12 mouse cellular contexts compared by ENCODE assay signal in genomic region chr5:118558841-118559240, GRCm38 (mm10). TPM values are rescaled to one million over a fixed set of nuclear protein-coding genes. Genes with fewer than 3 reads are reported as not detected.
DNase-seq lines count a peak whose midpoint lies in the region; ATAC-seq and TF ChIP-seq lines count a peak whose summit lies in the region.
"Had no signal": no experiment of that assay in that cellular context is flagged by ENCODE, and none has a peak within 500 bp of the region (broad histone marks: within the 10 kb centered on the region; RNA-seq: fewer than 3 reads in every experiment).

No protein-coding gene starts in this region.

- H3K27me3 ChIP-seq in cerebellum, adult 2 months (ENCODE audit: control insufficient read depth, insufficient read depth, low read length): no peaks in the 10 kb centered on the region
- no peaks in the 10 kb centered on the region for H3K27me3 ChIP-seq in hindbrain, embryonic 15.5 days
- H3K27me3 ChIP-seq in hindbrain, embryonic 12.5 days: peaks cover 7% of the 10 kb centered on the region
- H3K27me3 ChIP-seq: heart, embryonic 13.5 days had no signal

- TF ChIP-seq POLR2A in cerebellum, adult 2 months (IDR thresholded peaks at IDR 0.05; ENCODE audit: borderline replicate concordance, insufficient read depth, low read length): no peak

- ATAC-seq in hindbrain, embryonic 15.5 days (ENCODE audit: low FRiP score, low read depth): no peak
- no peak for ATAC-seq in hindbrain, embryonic 12.5 days (ENCODE audit: low FRiP score)

- TF ChIP-seq CTCF in cerebellum, adult 2 months (IDR thresholded peaks at IDR 0.05; ENCODE audit: borderline replicate concordance, insufficient read depth, low read depth, low read length): no peak

- peak; percentile 52 for DNase-seq in cerebellum, adult 9-11 months
- no peak for DNase-seq in cerebellum, adult 2 months
- peak; percentile 54 for DNase-seq in 416B (ENCODE audit: low read depth)
- DNase-seq in induced T-regulatory cell, adult 2 months (ENCODE audit: low read depth): peak; percentile 29
- DNase-seq in left cerebral cortex, adult 8-10 months (ENCODE audit: low spot score in 2 of 2): no peak
- DNase-seq in cerebellum, adult 18-20 months: no peak
- DNase-seq: adrenal gland, postnatal 10 days; gastrocnemius, adult 2 months; kidney, adult 2 months had no signal

- H3K4me1 ChIP-seq in cerebellum, adult 2 months (ENCODE audit: control insufficient read depth, insufficient read depth, low read length): peaks cover 4% of the 10 kb centered on the region
- H3K4me1 ChIP-seq in hindbrain, embryonic 15.5 days (replicated peaks): peaks cover 28% of the 10 kb centered on the region
- H3K4me1 ChIP-seq in hindbrain, embryonic 12.5 days: peaks cover 24% of the 10 kb centered on the region

- 95% methylated on average over 6 of the region's 6 CpGs for WGBS in cerebellum, adult 2 months
- 91% methylated on average over 6 of the region's 6 CpGs for WGBS in hindbrain, embryonic 15.5 days
- 84% methylated on average over 6 of the region's 6 CpGs for WGBS in hindbrain, embryonic 12.5 days

- no peak overlapping the region; the same call in 1 of the 2 replicates for H3K4me2 ChIP-seq in hindbrain, embryonic 15.5 days
- H3K4me2 ChIP-seq in hindbrain, embryonic 12.5 days (replicated peaks): no peak overlapping the region

- H3K4me3 ChIP-seq in cerebellum, adult 2 months (replicated peaks; ENCODE audit: insufficient read depth, low read depth, low read length): no peak overlapping the region
- H3K4me3 ChIP-seq in hindbrain, embryonic 15.5 days: no peak overlapping the region
- no peak overlapping the region for H3K4me3 ChIP-seq in hindbrain, embryonic 12.5 days

- H3K9me3 ChIP-seq in hindbrain, embryonic 15.5 days: no peaks in the 10 kb centered on the region
- no peaks in the 10 kb centered on the region for H3K9me3 ChIP-seq in hindbrain, embryonic 12.5 days (replicated peaks)

- H3K9ac ChIP-seq in hindbrain, embryonic 15.5 days: no peak overlapping the region
- H3K9ac ChIP-seq in hindbrain, embryonic 12.5 days: no peak overlapping the region

- H3K36me3 ChIP-seq in hindbrain, embryonic 15.5 days: no peaks in the 10 kb centered on the region
- H3K36me3 ChIP-seq in hindbrain, embryonic 12.5 days: no peaks in the 10 kb centered on the region
- H3K36me3 ChIP-seq: heart, embryonic 13.5 days had no signal

- H3K27ac ChIP-seq in cerebellum, adult 2 months (ENCODE audit: insufficient read depth, low read length): no peak overlapping the region
- H3K27ac ChIP-seq in hindbrain, embryonic 15.5 days (replicated peaks): 0 out of 2 replicates have a peak overlapping the region, but pooled peaks have one; percentile 96
- no peak overlapping the region for H3K27ac ChIP-seq in hindbrain, embryonic 12.5 days

RNA-seq across cellular contexts. Expression of gene Med13l, which starts 1.6 kb away (rescaled TPM):
- polyA plus RNA-seq in cerebellum, adult 2 months (2012; rRNA removed): 22.7 and 23.0 TPM in 2 replicates
- polyA plus RNA-seq in hindbrain, embryonic 15.5 days (2015; fragmentation: Nextera tagmentation; extraction: Ambion mirVana): 13.7 and 14.7 TPM in 2 replicates
- 18.1 and 18.7 TPM in 2 replicates for polyA plus RNA-seq in hindbrain, embryonic 12.5 days (2016; fragmentation: Nextera tagmentation; extraction: Ambion mirVana)
- 100 to 1,000 TPM in 2 of 4 experiments, 10 to 100 TPM in 2; 91.8 to 110 (median 101) TPM for total RNA-seq in left cerebral cortex, adult 8-10 months (2022)

Comparison
In these comparisons a context has a peak if more than half of its experiments do, and no peak if none do; other contexts are left out.
1. DNase-seq: peak in cerebellum, adult 9-11 months (single experiment), 416B (single experiment) and induced T-regulatory cell, adult 2 months (single experiment); none in cerebellum, adult 2 months (0 of 2), left cerebral cortex, adult 8-10 months (0 of 2) and cerebellum, adult 18-20 months (0 of 2).